Mouse (Mus musculus): ENCODE measurements around the gene Tmprss12. TPM values are rescaled to one million over a fixed set of nuclear protein-coding genes. Genes with fewer than 3 reads are reported as not detected.

Gene Tmprss12
- total RNA-seq (2023): not detected

GRCm38 (mm10) chr15:100280626-100281025, at the start of gene Tmprss12:
Gene Tmprss12, plus strand, starts transcription at chr15:100280837.

GRCm38 (mm10) chr15:100304019-100304991, 23.7 kb downstream of the Tmprss12 start, which contains the start of gene Mettl7a1:
Gene Mettl7a1, plus strand, starts transcription at chr15:100304140.

GRCm38 (mm10) chr15:100334629-100335028, 54.0 kb downstream of the Tmprss12 start, which contains the start of gene Mettl7a3:
Gene Mettl7a3, plus strand, starts transcription at chr15:100334929.

Other genes starting within 250 kb of the Tmprss12 start
- gene Dip2b, start 242.2 kb upstream of the Tmprss12 start, total RNA-seq (2023): 10 to 100 TPM; 40.1 to 48.9 TPM
- 10 to 100 TPM; 58.9 to 73.3 TPM for gene Atf1, start 53.0 kb upstream of the Tmprss12 start, total RNA-seq (2023)
- 10 to 100 TPM; 63.1 to 73.6 TPM for gene Mettl7a1, start 23.3 kb downstream of the Tmprss12 start, total RNA-seq (2023)
- gene Mettl7a3, start 54.1 kb downstream of the Tmprss12 start, total RNA-seq (2023): under 1 TPM in 1 of 2 experiments, not detected in 1; 0.63 TPM
- not detected for gene Methig1, start 72.3 kb downstream of the Tmprss12 start, total RNA-seq (2023)
- 1 to 10 TPM; 2.0 to 2.5 TPM for gene Mettl7a2, start 72.4 kb downstream of the Tmprss12 start, total RNA-seq (2023)
- not detected for gene Higd1c, start 83.7 kb downstream of the Tmprss12 start, total RNA-seq (2023)
- gene Gm5475, start 141.3 kb downstream of the Tmprss12 start, total RNA-seq (2023): not detected
- gene Slc11a2, start 144.2 kb downstream of the Tmprss12 start, total RNA-seq (2023): 10 to 100 TPM; 30.3 to 30.6 TPM
- 10 to 100 TPM; 27.2 to 29.2 TPM for gene Letmd1, start 188.2 kb downstream of the Tmprss12 start, total RNA-seq (2023)
- gene Csrnp2, start 214.7 kb downstream of the Tmprss12 start, total RNA-seq (2023): 1 to 10 TPM; 2.0 to 2.7 TPM

Data from monocyte, adult 59 days (primary cell).